Mouse (Mus musculus) stomach, postnatal 0 days (tissue): ENCODE data around the gene Olfr1321.

Experiments
- CTCF ChIP-seq: IDR thresholded peaks from 2 replicates; pipeline ENCODE4 v1.5.1; 2016; ENCODE audit warnings: antibody characterized with exemption, low read depth, mild to moderate bottlenecking, moderate library complexity
- EP300 ChIP-seq: optimal IDR thresholded peaks from 2 replicates; pipeline ENCODE3; 2016; ENCODE audit warnings: antibody characterized with exemption

DNA sequence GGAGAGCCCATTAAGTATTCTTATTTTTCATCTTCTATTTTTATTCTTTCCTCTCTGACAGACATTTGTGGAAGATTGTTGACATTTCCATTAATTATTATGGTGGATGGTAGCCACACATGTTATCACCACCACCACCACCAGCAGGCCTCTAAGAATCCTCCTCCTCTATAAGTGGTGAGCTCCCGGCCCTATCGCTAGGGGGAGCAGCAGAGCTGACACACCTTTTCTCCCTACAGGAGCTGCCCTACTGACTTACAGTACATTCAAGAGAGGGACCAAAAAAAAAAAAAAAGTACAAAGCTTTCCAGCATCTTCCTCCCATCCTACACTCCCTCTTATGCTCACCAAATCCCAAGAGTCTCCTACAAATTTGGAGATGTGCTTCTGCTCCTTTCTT lies 36.0 kb upstream of the Olfr1321 start:
- no peak for TF ChIP-seq CTCF
- TF ChIP-seq EP300 = no peak
